10 mouse cellular contexts compared by ENCODE assay signal in genomic region chr7:31054661-31055320, GRCm38 (mm10). TPM values are rescaled to one million over a fixed set of nuclear protein-coding genes. Genes with fewer than 3 reads are reported as not detected.
A peak's percentile ranks its signal among the peaks of the same experiment; 100 is the strongest.
DNase-seq lines count a peak whose midpoint lies in the region; ATAC-seq and TF ChIP-seq lines count a peak whose summit lies in the region.
"Had no signal": no experiment of that assay in that cellular context is flagged by ENCODE, and none has a peak within 500 bp of the region (broad histone marks: within the 10 kb centered on the region; RNA-seq: fewer than 3 reads in every experiment).

No protein-coding gene starts in this region.

- peaks cover 19% of the 10 kb centered on the region for H3K4me1 ChIP-seq in kidney, postnatal 0 days (replicated peaks; ENCODE audit: insufficient read depth, low read length)
- H3K4me1 ChIP-seq in hindbrain, embryonic 12.5 days, result peaks cover 61% of the 10 kb centered on the region

- peak overlapping the region; percentile 46; the same call in 1 of the 2 replicates for H3K9ac ChIP-seq in kidney, postnatal 0 days (ENCODE audit: low read depth, low read length)
- H3K9ac ChIP-seq in hindbrain, embryonic 12.5 days, result peak overlapping the region; percentile 36; the same call in 1 of the 2 replicates

- H3K27me3 ChIP-seq in kidney, postnatal 0 days (ENCODE audit: insufficient read depth, low read length), result peaks cover 32% of the 10 kb centered on the region
- H3K27me3 ChIP-seq in hindbrain, embryonic 12.5 days, result peaks cover 51% of the 10 kb centered on the region

- no peak for TF ChIP-seq CTCF in kidney, postnatal 0 days (IDR thresholded peaks at IDR 0.05; ENCODE audit: low read depth)
- TF ChIP-seq CTCF in gastrocnemius, adult 2 months (IDR thresholded peaks at IDR 0.05), result no peak

- ATAC-seq in kidney, postnatal 0 days (replicated peaks; ENCODE audit: low FRiP score, low read depth), result no peak
- ATAC-seq in hindbrain, embryonic 12.5 days (ENCODE audit: low FRiP score), result no peak

- H3K36me3 ChIP-seq in kidney, postnatal 0 days (ENCODE audit: insufficient read depth, low read length), result no peaks in the 10 kb centered on the region
- no peaks in the 10 kb centered on the region for H3K36me3 ChIP-seq in hindbrain, embryonic 12.5 days
- H3K36me3 ChIP-seq: G1E had no signal

- peak overlapping the region; percentile 28; the same call in 1 of the 2 replicates for H3K27ac ChIP-seq in kidney, postnatal 0 days
- peak overlapping the region; percentile 99 for H3K27ac ChIP-seq in gastrocnemius, adult 2 months
- H3K27ac ChIP-seq in hindbrain, embryonic 12.5 days, result no peak overlapping the region

- H3K9me3 ChIP-seq in kidney, postnatal 0 days (replicated peaks; ENCODE audit: low read length), result no peaks in the 10 kb centered on the region
- no peaks in the 10 kb centered on the region for H3K9me3 ChIP-seq in hindbrain, embryonic 12.5 days (replicated peaks)

- peak overlapping the region; percentile 46 for H3K4me2 ChIP-seq in kidney, postnatal 0 days (ENCODE audit: low read length)
- peak overlapping the region; percentile 33 for H3K4me2 ChIP-seq in hindbrain, embryonic 12.5 days (replicated peaks)

- 0 out of 2 replicates have a peak overlapping the region, but pooled peaks have one; percentile 21 for H3K4me3 ChIP-seq in kidney, postnatal 0 days (replicated peaks; ENCODE audit: low read depth, low read length)
- H3K4me3 ChIP-seq in gastrocnemius, adult 2 months, result peak overlapping the region; percentile 75
- no peak overlapping the region for H3K4me3 ChIP-seq in hindbrain, embryonic 12.5 days

- 34% methylated on average over 11 of the region's 11 CpGs for WGBS in kidney, postnatal 0 days
- WGBS in hindbrain, embryonic 12.5 days, result 38% methylated on average over 11 of the region's 11 CpGs

- DNase-seq in kidney, postnatal 0 days (ENCODE audit: low spot score), result no peak
- no peak for DNase-seq in kidney, postnatal 14 days
- peak; percentile 90 for DNase-seq in gastrocnemius, adult 2 months
- peak; percentile 54 for DNase-seq in lung, postnatal 10 days
- no peak for DNase-seq in layer of hippocampus, adult 9-11 months
- no peak for DNase-seq in embryo, embryonic 11 days
- no peak for DNase-seq in layer of hippocampus, postnatal 14 days (ENCODE audit: low spot score in 2 of 2)

- intact Hi-C loops in gastrocnemius, adult 2 months (cut with DNase I), result loop anchor here (5.0 to 10.0 kb wide), 3 partner anchors 97 to 118 kb away; partner anchors contain the start of genes Gramd1a and Usf2

RNA-seq across cellular contexts. Expression of gene Fxyd1, which starts 2.2 kb away (rescaled TPM):
- 62.0 and 76.3 TPM in 2 replicates for polyA plus RNA-seq in kidney, postnatal 0 days (2015; fragmentation: Nextera tagmentation; extraction: Ambion mirVana)
- 1,000 to 10,000 TPM in 1 of 2 experiments, 100 to 1,000 TPM in 1; 944 to 1,010 TPM for total RNA-seq in gastrocnemius, adult 2 months (2021)
- polyA plus RNA-seq in hindbrain, embryonic 12.5 days (2016; fragmentation: Nextera tagmentation; extraction: Ambion mirVana), result 25.3 and 34.7 TPM in 2 replicates
- total RNA-seq in layer of hippocampus, postnatal 14 days (2021), result 100 to 1,000 TPM in 1 of 2 experiments, 10 to 100 TPM in 1; 62.6 to 118 TPM
- total RNA-seq: G1E had no signal
- polyA plus RNA-seq: G1E had no signal

RNA-seq across cellular contexts. Expression of gene Fxyd7, which starts 3.5 kb away (rescaled TPM):
- polyA plus RNA-seq in kidney, postnatal 0 days (2015; fragmentation: Nextera tagmentation; extraction: Ambion mirVana), result 6.1 and 8.5 TPM in 2 replicates
- total RNA-seq in gastrocnemius, adult 2 months (2021), result 1 to 10 TPM; 1.4 to 1.6 TPM
- 26.3 and 29.8 TPM in 2 replicates for polyA plus RNA-seq in hindbrain, embryonic 12.5 days (2016; fragmentation: Nextera tagmentation; extraction: Ambion mirVana)
- 100 to 1,000 TPM; 333 to 341 TPM for total RNA-seq in layer of hippocampus, postnatal 14 days (2021)
- total RNA-seq: common myeloid progenitor, adult 5-6 weeks; G1E had no signal
- polyA plus RNA-seq: G1E had no signal

RNA-seq across cellular contexts. Expression of gene Lgi4, which starts 4.4 kb away (rescaled TPM):
- 0.24 and 0.34 TPM in 2 replicates for polyA plus RNA-seq in kidney, postnatal 0 days (2015; fragmentation: Nextera tagmentation; extraction: Ambion mirVana)
- 1 to 10 TPM; 2.4 to 3.3 TPM for total RNA-seq in gastrocnemius, adult 2 months (2021)
- 2.1 TPM in 2 replicates for polyA plus RNA-seq in hindbrain, embryonic 12.5 days (2016; fragmentation: Nextera tagmentation; extraction: Ambion mirVana)
- total RNA-seq in layer of hippocampus, postnatal 14 days (2021), result 10 to 100 TPM; 21.8 to 23.3 TPM
- total RNA-seq: common myeloid progenitor, adult 5-6 weeks had no signal
- polyA plus RNA-seq: G1E had no signal

RNA-seq across cellular contexts. Expression of gene Fxyd5, which starts 12.5 kb away (rescaled TPM):
- polyA plus RNA-seq in kidney, postnatal 0 days (2015; fragmentation: Nextera tagmentation; extraction: Ambion mirVana), result 31.5 and 35.9 TPM in 2 replicates
- 10 to 100 TPM in 1 of 2 experiments, 1 to 10 TPM in 1; 8.3 to 13.8 TPM for total RNA-seq in gastrocnemius, adult 2 months (2021)
- polyA plus RNA-seq in hindbrain, embryonic 12.5 days (2016; fragmentation: Nextera tagmentation; extraction: Ambion mirVana), result 9.6 and 10.4 TPM in 2 replicates
- total RNA-seq in layer of hippocampus, postnatal 14 days (2021), result 10 to 100 TPM; 32.1 to 32.4 TPM

RNA-seq across cellular contexts. Expression of gene Fxyd3, which starts 21.7 kb away (rescaled TPM):
- 16.9 and 22.5 TPM in 2 replicates for polyA plus RNA-seq in kidney, postnatal 0 days (2015; fragmentation: Nextera tagmentation; extraction: Ambion mirVana)
- 1 to 10 TPM; 1.2 to 1.4 TPM for total RNA-seq in gastrocnemius, adult 2 months (2021)
- 5.5 and 12.3 TPM in 2 replicates for polyA plus RNA-seq in hindbrain, embryonic 12.5 days (2016; fragmentation: Nextera tagmentation; extraction: Ambion mirVana)
- total RNA-seq in layer of hippocampus, postnatal 14 days (2021), result under 1 TPM; 0.55 to 0.72 TPM
- total RNA-seq: common myeloid progenitor, adult 5-6 weeks had no signal
- polyA plus RNA-seq: G1E had no signal

Comparison
In these comparisons a context has a peak if more than half of its experiments do, and no peak if none do; other contexts are left out.
1. DNase-seq: peak in gastrocnemius, adult 2 months (single experiment) and lung, postnatal 10 days (single experiment); none in kidney, postnatal 0 days (single experiment), kidney, postnatal 14 days (single experiment), layer of hippocampus, adult 9-11 months (single experiment), embryo, embryonic 11 days (single experiment) and layer of hippocampus, postnatal 14 days (0 of 2).
2. RNA of gene Fxyd1, which starts 2.2 kb away (total RNA-seq): 944 to 1,010 TPM in gastrocnemius, adult 2 months; 62.6 to 118 TPM in layer of hippocampus, postnatal 14 days; every median in the first group is over 4 times any median in the second.
3. RNA of gene Fxyd7, which starts 3.5 kb away (total RNA-seq): 333 to 341 TPM in layer of hippocampus, postnatal 14 days; 1.4 to 1.6 TPM in gastrocnemius, adult 2 months; every median in the first group is over 100 times any median in the second.
4. RNA of gene Lgi4, which starts 4.4 kb away (total RNA-seq): 21.8 to 23.3 TPM in layer of hippocampus, postnatal 14 days; 2.4 to 3.3 TPM in gastrocnemius, adult 2 months; every median in the first group is over 4 times any median in the second.